Mouse (Mus musculus) forebrain, embryonic 12.5 days (tissue): ENCODE measurements around the gene Ezh1. TPM values are rescaled to one million over a fixed set of nuclear protein-coding genes. Genes with fewer than 3 reads are reported as not detected.
A peak's percentile ranks its signal among the peaks of the same experiment; 100 is the strongest.

Experiments
- ATAC-seq: fragments of 200-750 bp; cut with Nextera tagmentation; 2 replicates; pipeline ENCODE4 v1.8.0; 2017; ENCODE audit warnings: moderate TSS enrichment; ENCODE audit not compliant: low FRiP score
- H3K27ac ChIP-seq: fragments of 300-500 bp; sonication (generic); 2 replicates; pipeline ENCODE4 v1.5.1; 2016; ENCODE audit warnings: mild to moderate bottlenecking
- H3K27me3 ChIP-seq: fragments of 300-500 bp; sonication (generic); 2 replicates; pipeline ENCODE4 v1.6.1; 2016; ENCODE audit warnings: mild to moderate bottlenecking
- H3K36me3 ChIP-seq: fragments of 300-500 bp; sonication (generic); replicated peaks from 2 replicates; pipeline ENCODE4 v1.6.1; 2016; ENCODE audit warnings: mild to moderate bottlenecking
- H3K4me1 ChIP-seq: fragments of 300-500 bp; sonication (generic); 2 replicates; pipeline ENCODE4 v1.6.1; 2016
- H3K4me2 ChIP-seq: fragments of 300-500 bp; sonication (generic); 2 replicates; pipeline ENCODE4 v1.6.1; 2016; ENCODE audit warnings: mild to moderate bottlenecking, moderate library complexity
- H3K4me3 ChIP-seq: fragments of 300-500 bp; sonication (generic); replicated peaks from 2 replicates; pipeline ENCODE4 v1.5.1; 2016; ENCODE audit warnings: mild to moderate bottlenecking
- H3K9ac ChIP-seq: fragments of 300-500 bp; sonication (generic); 2 replicates; pipeline ENCODE4 v1.6.1; 2016; ENCODE audit warnings: mild to moderate bottlenecking
- H3K9me3 ChIP-seq: fragments of 300-500 bp; sonication (generic); 2 replicates; pipeline ENCODE4 v1.6.1; 2016
- WGBS: fragments of 180-500 bp; shearing (Covaris S2); methylation state at CpG from one replicate; pipeline ENCODE4 v1.1.7; 2016; 5-methylcytosine and 5-hydroxymethylcytosine counted together
- polyA plus RNA-seq: library from polyadenylated mRNA; unstranded; fragments of >200 nt; fragmentation: Nextera tagmentation; extraction: Ambion mirVana; gene quantifications from 2 replicates; pipeline ENCODE4 v1.2.1, GENCODE M21; 2016

The Ezh1 gene
- polyA plus RNA-seq, 1 experiment from 2014 or later: 12.5 TPM

DNA sequence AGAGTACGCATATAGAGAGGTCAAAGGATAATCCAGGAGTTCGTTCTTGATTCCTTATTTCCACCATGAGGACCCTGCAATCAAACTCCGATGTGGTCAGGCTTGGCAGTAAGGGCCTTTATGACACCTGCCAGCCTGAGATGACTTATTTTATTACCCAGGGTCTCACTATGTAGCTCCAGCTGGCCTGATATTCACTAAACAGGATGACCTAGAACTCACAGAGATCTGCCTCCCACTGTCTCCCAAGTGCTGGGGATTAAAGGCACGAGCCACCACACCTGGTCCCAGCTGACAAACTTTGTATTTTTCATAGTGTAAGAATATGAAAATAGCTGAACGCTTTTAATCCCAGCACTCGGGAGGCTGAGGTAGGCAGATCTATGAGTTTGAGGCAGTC is 71.1 kb downstream of the Ezh1 start:
- no peak overlapping the region for H3K9ac ChIP-seq
- WGBS: 72% methylated on average over 6 of the region's 6 CpGs

GRCm38 (mm10) chr11:101154648-101155047 is 71.6 kb downstream of the Ezh1 start:
- no peak for ATAC-seq
- Histone ChIP-seq H3K4me3 (no peak overlapping the region), H3K27ac (no peak overlapping the region), H3K4me2 (no peak overlapping the region), H3K9me3 (no peaks in the 10 kb centered on the region), H3K4me1 (peaks cover 16% of the 10 kb centered on the region), H3K36me3 (no peaks in the 10 kb centered on the region), H3K9ac (no peak overlapping the region), H3K27me3 (peaks cover 38% of the 10 kb centered on the region)

More for the DNA sequence above, 71.1 kb downstream of the Ezh1 start:
- H3K27ac ChIP-seq: 0 out of 2 replicates have a peak overlapping the region, but pooled peaks have one; percentile 78
- no peak for ATAC-seq
- H3K9me3 ChIP-seq: no peaks in the 10 kb centered on the region
- H3K4me1 ChIP-seq: peaks cover 14% of the 10 kb centered on the region
- H3K4me2 ChIP-seq: peak overlapping the region; percentile 68; the same call in 1 of the 2 replicates
- H3K4me3 ChIP-seq: no peak overlapping the region
- H3K36me3 ChIP-seq: no peaks in the 10 kb centered on the region
- H3K27me3 ChIP-seq: peaks cover 38% of the 10 kb centered on the region

DNA sequence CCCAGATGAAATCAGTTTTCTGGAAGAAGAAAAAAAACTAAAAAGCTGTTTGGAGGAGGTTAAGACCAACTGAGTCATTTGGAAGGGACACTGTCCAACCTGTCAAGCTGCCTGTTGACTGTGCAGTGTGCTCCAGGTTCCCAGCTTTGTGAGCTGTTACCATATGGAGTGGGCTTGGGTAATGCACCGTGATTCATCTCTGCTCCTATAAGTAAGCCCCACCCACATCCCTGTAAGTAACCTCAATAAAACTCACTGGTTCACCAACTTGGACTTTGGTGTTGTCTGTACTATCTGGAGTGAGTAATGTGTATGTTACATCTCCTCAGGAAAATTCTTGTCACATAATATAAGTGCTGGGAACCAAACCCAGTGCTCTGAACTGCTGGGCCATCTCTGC is 73.4 kb downstream of the Ezh1 start:
- WGBS: 83% methylated on average over 1 of the region's 1 CpGs
- Histone ChIP-seq H3K36me3 (no peaks in the 10 kb centered on the region), H3K9me3 (no peaks in the 10 kb centered on the region), H3K4me1 (peaks cover 21% of the 10 kb centered on the region), H3K27ac (no peak overlapping the region), H3K27me3 (peaks cover 27% of the 10 kb centered on the region), H3K9ac (no peak overlapping the region), H3K4me3 (no peak overlapping the region), H3K4me2 (no peak overlapping the region)
- ATAC-seq: no peak

DNA sequence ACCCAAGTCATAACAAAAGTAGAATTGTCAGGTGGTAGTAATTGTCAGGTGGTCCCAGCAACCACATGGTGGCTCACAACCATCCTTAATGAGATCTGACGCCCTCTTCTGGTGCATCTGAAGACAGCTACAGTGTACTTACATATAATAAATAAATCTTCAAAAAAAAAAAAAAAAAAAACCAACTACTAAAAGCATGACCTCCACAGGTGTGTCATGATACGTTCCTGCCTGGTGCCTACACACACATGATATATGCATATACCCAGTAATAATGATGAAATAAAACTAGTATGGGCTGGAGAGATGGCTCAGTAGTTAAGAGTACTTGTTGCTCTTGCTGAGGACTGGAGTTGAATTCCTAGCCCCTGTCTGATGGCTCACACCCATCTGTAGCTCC is 75.2 kb downstream of the Ezh1 start:
- Histone ChIP-seq H3K27ac (no peak overlapping the region), H3K9ac (no peak overlapping the region), H3K4me1 (peaks cover 25% of the 10 kb centered on the region), H3K4me3 (no peak overlapping the region), H3K36me3 (no peaks in the 10 kb centered on the region), H3K4me2 (no peak overlapping the region), H3K27me3 (peaks cover 15% of the 10 kb centered on the region), H3K9me3 (no peaks in the 10 kb centered on the region)
- no peak for ATAC-seq
- WGBS: 49% methylated on average over 2 of the region's 2 CpGs

GRCm38 (mm10) chr11:101149178-101150105 is 76.8 kb downstream of the Ezh1 start:
- no peaks in the 10 kb centered on the region for H3K27me3 ChIP-seq
- 57% methylated on average over 9 of the region's 9 CpGs for WGBS
- ATAC-seq: no peak
- H3K4me3 ChIP-seq: no peak overlapping the region
- no peak overlapping the region for H3K9ac ChIP-seq
- H3K36me3 ChIP-seq: no peaks in the 10 kb centered on the region
- H3K27ac ChIP-seq: peak overlapping the region; percentile 43
- H3K9me3 ChIP-seq: no peaks in the 10 kb centered on the region
- H3K4me1 ChIP-seq: peaks cover 15% of the 10 kb centered on the region
- H3K4me2 ChIP-seq: no peak overlapping the region

- no peak overlapping the region for H3K27ac ChIP-seq
- 72% methylated on average over 10 of the region's 10 CpGs for WGBS
- no peak overlapping the region for H3K4me3 ChIP-seq
- H3K9ac ChIP-seq: no peak overlapping the region
- no peak for ATAC-seq
- H3K27me3 ChIP-seq: no peaks in the 10 kb centered on the region
- no peaks in the 10 kb centered on the region for H3K36me3 ChIP-seq
- H3K4me2 ChIP-seq: no peak overlapping the region
- peaks cover 18% of the 10 kb centered on the region for H3K4me1 ChIP-seq
- no peaks in the 10 kb centered on the region for H3K9me3 ChIP-seq
Observed at GRCm38 (mm10) chr11:101148751-101149150, 77.5 kb downstream of the Ezh1 start.

DNA sequence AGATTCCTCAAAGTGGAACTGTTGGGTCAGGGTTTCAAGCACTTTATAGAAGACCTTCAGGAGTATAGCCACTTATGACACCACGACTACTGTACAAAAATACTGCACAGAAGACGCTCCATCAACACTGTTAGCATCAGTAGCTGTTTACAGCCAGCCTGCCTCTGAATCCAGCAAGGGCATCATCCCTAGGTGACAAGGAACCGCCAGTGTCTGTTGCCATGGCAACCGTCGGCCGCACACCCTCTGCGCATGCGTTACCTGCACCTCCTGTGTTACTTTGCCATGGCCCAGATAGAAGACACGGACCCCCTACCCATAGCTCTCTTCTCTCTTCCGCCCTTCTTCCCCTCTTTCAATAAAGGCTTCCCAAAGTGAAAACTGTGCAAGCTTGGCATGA is 79.9 kb downstream of the Ezh1 start:
- H3K9me3 ChIP-seq: no peaks in the 10 kb centered on the region
- peaks cover 23% of the 10 kb centered on the region for H3K4me1 ChIP-seq
- ATAC-seq: peak; percentile 68
- H3K4me3 ChIP-seq: no peak overlapping the region
- no peaks in the 10 kb centered on the region for H3K36me3 ChIP-seq
- no peak overlapping the region for H3K4me2 ChIP-seq
- H3K27me3 ChIP-seq: no peaks in the 10 kb centered on the region
- H3K9ac ChIP-seq: no peak overlapping the region
- H3K27ac ChIP-seq: no peak overlapping the region
- 13% methylated on average over 10 of the region's 10 CpGs for WGBS

DNA sequence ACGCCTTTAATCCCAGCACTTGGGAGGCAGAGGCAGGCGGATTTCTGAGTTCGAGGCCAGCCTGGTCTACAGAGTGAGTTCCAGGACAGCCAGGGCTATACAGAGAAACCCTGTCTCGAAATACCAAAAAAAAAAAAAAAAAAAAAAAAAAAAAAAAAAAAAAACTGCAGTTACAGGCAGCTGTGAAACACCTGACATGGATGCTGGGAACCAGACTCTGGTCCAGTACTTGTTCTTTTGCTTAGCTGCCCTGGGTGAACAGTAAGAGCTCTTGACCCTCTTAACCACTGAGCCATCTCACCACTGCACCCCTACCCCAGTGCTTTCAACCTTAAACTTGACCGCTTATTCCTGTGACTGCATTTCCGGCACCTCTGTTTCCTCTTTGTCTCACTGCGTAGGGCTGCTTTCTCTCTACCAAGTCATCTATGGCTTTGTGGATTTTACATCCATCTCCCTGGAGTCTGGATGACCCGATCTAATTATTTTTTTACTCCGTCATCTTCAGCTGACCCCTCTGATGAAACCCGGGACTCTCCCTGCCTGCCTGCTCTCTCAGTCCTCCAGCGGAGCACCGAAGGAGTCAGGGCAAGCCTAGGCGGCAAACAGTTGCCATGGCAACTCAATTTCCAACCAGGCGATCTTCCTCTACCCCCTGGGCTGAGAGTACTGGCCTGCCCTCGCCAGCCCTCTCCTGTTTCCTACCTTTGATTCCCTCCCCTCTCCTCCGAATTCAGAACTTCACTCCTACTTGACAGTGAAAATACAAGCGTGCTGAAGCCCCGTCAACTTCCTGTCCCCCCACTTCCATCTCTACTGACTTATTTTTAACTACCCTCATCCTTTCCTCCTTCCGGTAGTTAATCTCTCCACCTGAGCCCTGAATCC is 82.7 kb downstream of the Ezh1 start:
- Histone ChIP-seq H3K4me2 (peak overlapping the region; percentile 52), H3K27ac (peak overlapping the region; percentile 33), H3K9ac (0 out of 2 replicates have a peak overlapping the region, but pooled peaks have one; percentile 38), H3K9me3 (no peaks in the 10 kb centered on the region), H3K4me3 (peak overlapping the region; percentile 28), H3K27me3 (no peaks in the 10 kb centered on the region), H3K36me3 (no peaks in the 10 kb centered on the region), H3K4me1 (peaks cover 39% of the 10 kb centered on the region)
- ATAC-seq: peak; percentile 83
- 22% methylated on average over 18 of the region's 19 CpGs for WGBS

- no peak for ATAC-seq
- peaks cover 41% of the 10 kb centered on the region for H3K4me1 ChIP-seq
- 88% methylated on average over 10 of the region's 10 CpGs for WGBS
- no peak overlapping the region for H3K27ac ChIP-seq
- no peak overlapping the region for H3K4me2 ChIP-seq
- H3K9ac ChIP-seq: no peak overlapping the region
- no peaks in the 10 kb centered on the region for H3K9me3 ChIP-seq
- no peaks in the 10 kb centered on the region for H3K27me3 ChIP-seq
- no peaks in the 10 kb centered on the region for H3K36me3 ChIP-seq
- H3K4me3 ChIP-seq: no peak overlapping the region
Observed at GRCm38 (mm10) chr11:101142215-101142967, 83.9 kb downstream of the Ezh1 start.
